Mouse (Mus musculus) cerebellum, adult 2 months (tissue): ENCODE measurements at regions not wholly inside any gene's neighbourhood (a gene's known extent, or its start where the extent isn't known, plus 50 kb on each side); places are given as distances from the start of the nearest gene placed in this dataset.
A peak's percentile ranks its signal among the peaks of the same experiment; 100 is the strongest.

ENCODE experiments used
- DNase-seq, 2 experiments: peaks; one replicate each; pipeline ENCODE4 v3.0.0; 2021
- H3K27ac ChIP-seq: fragments of 200-500 bp; 2 replicates; pipeline ENCODE4 v1.5.1; 2012; ENCODE audit warnings: low read length, control low read depth, inconsistent platforms; ENCODE audit not compliant: insufficient read depth
- H3K27me3 ChIP-seq: fragments of 200-500 bp; 2 replicates; pipeline ENCODE4 v1.6.1; 2012; ENCODE audit warnings: inconsistent platforms, mild to moderate bottlenecking, low read length, moderate library complexity; ENCODE audit not compliant: control insufficient read depth, insufficient read depth
- H3K4me1 ChIP-seq: fragments of 200-500 bp; 2 replicates; pipeline ENCODE4 v1.6.1; 2011; ENCODE audit warnings: low read length; ENCODE audit not compliant: control insufficient read depth, insufficient read depth
- H3K4me3 ChIP-seq: fragments of 200-500 bp; replicated peaks from 2 replicates; pipeline ENCODE3; 2011; ENCODE audit warnings: mild to moderate bottlenecking, low read depth, low read length, control low read depth; ENCODE audit not compliant: insufficient read depth
- CTCF ChIP-seq: fragments of 200-500 bp; IDR thresholded peaks from 2 replicates; pipeline ENCODE4 v1.5.1; 2011; ENCODE audit warnings: low read depth, mild to moderate bottlenecking, control low read depth, low read length, moderate library complexity, borderline replicate concordance; ENCODE audit not compliant: insufficient read depth
- POLR2A ChIP-seq: fragments of 200-500 bp; IDR thresholded peaks from 2 replicates; pipeline ENCODE4 v1.6.1; 2011; ENCODE audit warnings: low read length, control low read depth, borderline replicate concordance; ENCODE audit not compliant: insufficient read depth
- WGBS: fragments of 180-500 bp; shearing (Covaris S2); methylation state at CpG from one replicate; pipeline ENCODE4 v1.1.7; 2018; 5-methylcytosine and 5-hydroxymethylcytosine counted together

- DNase-seq = peak in 1 of 2 experiments; percentile 9
- 31% methylated on average over 2 of the region's 2 CpGs for WGBS
- H3K27ac ChIP-seq = no peak overlapping the region
- no peak overlapping the region for H3K4me3 ChIP-seq
- no peaks in the 10 kb centered on the region for H3K27me3 ChIP-seq
- TF ChIP-seq CTCF = no peak
- TF ChIP-seq POLR2A = no peak
- H3K4me1 ChIP-seq = no peaks in the 10 kb centered on the region
Measured at GRCm38 (mm10) chr1:61574276-61574675, 64.3 kb upstream of the Pard3b start.

- no peak for TF ChIP-seq CTCF
- H3K4me1 ChIP-seq = no peaks in the 10 kb centered on the region
- no peak overlapping the region for H3K4me3 ChIP-seq
- H3K27me3 ChIP-seq = no peaks in the 10 kb centered on the region
- DNase-seq = no peak
- WGBS = 91% methylated on average over 4 of the region's 4 CpGs
- no peak overlapping the region for H3K27ac ChIP-seq
Measured at GRCm38 (mm10) chr1:61576758-61577157, 61.9 kb upstream of the Pard3b start.

DNA sequence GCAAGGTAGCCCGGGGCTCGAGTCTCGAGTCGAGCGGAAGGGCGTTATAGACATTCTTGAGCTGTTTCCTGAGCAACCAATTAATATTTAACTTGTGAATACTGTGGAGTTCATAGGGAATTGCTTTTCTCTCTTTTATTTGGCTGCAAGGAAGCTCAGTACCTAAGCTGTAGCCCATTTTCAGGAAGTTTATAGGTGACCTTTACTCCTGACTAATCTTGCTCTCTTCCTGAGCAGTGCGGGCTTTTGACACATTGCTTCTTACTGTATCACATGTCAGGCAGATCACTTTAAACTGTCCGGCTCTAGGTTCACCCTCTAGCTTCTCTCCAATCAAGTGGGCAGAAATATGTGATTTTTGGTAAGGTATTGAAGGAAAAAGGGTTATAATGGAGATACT, 51.4 kb upstream of the Pard3b start:
- Histone ChIP-seq H3K4me1 (no peaks in the 10 kb centered on the region), H3K4me3 (no peak overlapping the region), H3K27me3 (no peaks in the 10 kb centered on the region), H3K27ac (no peak overlapping the region)
- no peak for TF ChIP-seq CTCF
- TF ChIP-seq POLR2A = no peak
- 69% methylated on average over 8 of the region's 8 CpGs for whole genome bisulfite sequencing
- DNase-seq = no peak
